Mouse (Mus musculus): ENCODE data around the gene Nckap5.

DNA sequence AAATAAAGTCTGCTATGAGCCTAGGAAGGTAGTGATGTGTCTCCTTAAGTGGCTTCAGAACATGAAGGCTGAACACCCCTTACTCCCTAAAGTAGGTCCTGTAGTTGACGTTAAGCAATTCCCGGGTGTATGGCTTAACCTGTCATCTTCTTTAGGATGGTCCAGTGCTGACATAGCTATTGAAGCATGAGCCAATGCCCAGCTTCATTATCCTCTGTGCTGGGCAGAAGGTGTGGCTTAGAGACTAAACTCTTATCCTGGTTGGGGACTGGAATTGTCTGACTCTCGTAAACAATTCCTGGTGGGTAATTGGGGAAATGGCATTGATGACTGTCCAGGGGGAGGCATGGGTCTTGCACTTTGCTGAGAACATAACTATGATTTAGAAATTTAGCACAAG lies 312.5 kb downstream of the Nckap5 start:
- no peak for TF ChIP-seq ZC3H11A (IDR thresholded peaks at IDR 0.05; ENCODE audit: borderline replicate concordance, low read depth, low read length)
- no peak for TF ChIP-seq HCFC1 (IDR thresholded peaks at IDR 0.05; ENCODE audit: borderline replicate concordance, insufficient read depth, low read length)

Measured in ES-E14 (cell line).